Mouse (Mus musculus): ENCODE results near the gene Ndufaf4.
"Not testable (repeated sequence)": the region's sequence is repeated elsewhere in the genome, so short reads cannot be mapped to it uniquely, and the experiment has no call there.

Gene Ndufaf4

GRCm38 (mm10) chr4:24897851-24898515, at the start of gene Ndufaf4:
Ndufaf4 (plus strand) TSS chr4:24898083.
- CTCF ChIA-PET, result interaction anchor here (0.6 kb wide), 1 partner anchor 1440 kb away, joined by 6 read pairs; no protein-coding TSS in a partner anchor

- CTCF ChIA-PET, result no interaction called here
Observed at GRCm38 (mm10) chr4:24850401-24851325, 47.2 kb upstream of the Ndufaf4 start, which contains the start of gene Klhl32. Klhl32 (minus strand) TSS chr4:24851124.

GRCm38 (mm10) chr4:24865691-24866090, 32.2 kb upstream of the Ndufaf4 start:
- CTCF ChIA-PET, result no interaction called here

- CTCF ChIA-PET, result no interaction called here
Observed at GRCm38 (mm10) chr4:24869230-24869629, 28.7 kb upstream of the Ndufaf4 start.

GRCm38 (mm10) chr4:24889386-24889785, 8.5 kb upstream of the Ndufaf4 start:
- CTCF ChIA-PET, result not testable (repeated sequence)

- CTCF ChIA-PET, result not testable (repeated sequence)
Observed at GRCm38 (mm10) chr4:24892293-24892692, 5.6 kb upstream of the Ndufaf4 start.

- CTCF ChIA-PET, result interaction anchor here (0.7 kb wide), 1 partner anchor 14 kb away, joined by 3 read pairs; no protein-coding TSS in a partner anchor
Observed at GRCm38 (mm10) chr4:24894625-24895024, 3.3 kb upstream of the Ndufaf4 start.

- CTCF ChIA-PET, result no interaction called here
Observed at GRCm38 (mm10) chr4:24896829-24897228, 1.1 kb upstream of the Ndufaf4 start.

GRCm38 (mm10) chr4:24897351-24897750, 532 bp upstream of the Ndufaf4 start:
- CTCF ChIA-PET, result no interaction called here

- CTCF ChIA-PET, result interaction anchor here (0.6 kb wide), 1 partner anchor 1439 kb away, joined by 6 read pairs; no protein-coding TSS in a partner anchor
Observed at GRCm38 (mm10) chr4:24898636-24899035, 753 bp downstream of the Ndufaf4 start.

- CTCF ChIA-PET, result no interaction called here
Observed at GRCm38 (mm10) chr4:24899146-24899545, 1.3 kb downstream of the Ndufaf4 start.

GRCm38 (mm10) chr4:24907745-24908144, 9.9 kb downstream of the Ndufaf4 start:
- CTCF ChIA-PET, result interaction anchor here (0.7 kb wide), 1 partner anchor 26 kb away, joined by 3 read pairs; no protein-coding TSS in a partner anchor

GRCm38 (mm10) chr4:24915631-24916030, 17.7 kb downstream of the Ndufaf4 start:
- CTCF ChIA-PET, result no interaction called here

- CTCF ChIA-PET, result no interaction called here
Observed at GRCm38 (mm10) chr4:24920006-24920577, 22.2 kb downstream of the Ndufaf4 start.

GRCm38 (mm10) chr4:24924726-24925125, 26.8 kb downstream of the Ndufaf4 start:
- CTCF ChIA-PET, result no interaction called here

- CTCF ChIA-PET, result no interaction called here
Observed at GRCm38 (mm10) chr4:24928260-24928780, 30.4 kb downstream of the Ndufaf4 start.

GRCm38 (mm10) chr4:24928926-24929325, 31.0 kb downstream of the Ndufaf4 start:
- CTCF ChIA-PET, result interaction anchor here (0.6 kb wide), 1 partner anchor 748 kb away, joined by 3 read pairs; no protein-coding TSS in a partner anchor

GRCm38 (mm10) chr4:24942728-24943424, 45.0 kb downstream of the Ndufaf4 start:
- CTCF ChIA-PET, result no interaction called here

Measured in spleen, embryonic (tissue).